Mouse (Mus musculus) intestine, embryonic 16.5 days (tissue): ENCODE data around the gene Arfgap3. TPM values are rescaled to one million over a fixed set of nuclear protein-coding genes. Genes with fewer than 3 reads are reported as not detected.
"Not testable (repeated sequence)": the region's sequence is repeated elsewhere in the genome, so short reads cannot be mapped to it uniquely, and the experiment has no call there.

Experiments used
- ATAC-seq: fragments of 200-750 bp; cut with Nextera tagmentation; 2 replicates; pipeline ENCODE4 v1.8.0; 2017; ENCODE audit warnings: moderate TSS enrichment, moderate library complexity
- H3K27ac ChIP-seq: fragments of 300-500 bp; sonication (generic); 2 replicates; pipeline ENCODE4 v1.5.1; 2014; ENCODE audit warnings: mild to moderate bottlenecking, low read length
- H3K27me3 ChIP-seq: fragments of 300-500 bp; sonication (generic); replicated peaks from 2 replicates; pipeline ENCODE4 v1.6.1; 2014; ENCODE audit warnings: low read length, control low read depth, mixed read lengths; ENCODE audit not compliant: control insufficient read depth, insufficient read depth
- H3K36me3 ChIP-seq: fragments of 300-500 bp; sonication (generic); 2 replicates; pipeline ENCODE4 v1.6.1; 2014; ENCODE audit warnings: low read length, control low read depth; ENCODE audit not compliant: control insufficient read depth, insufficient read depth
- H3K4me1 ChIP-seq: fragments of 300-500 bp; sonication (generic); 2 replicates; pipeline ENCODE4 v1.6.1; 2014; ENCODE audit warnings: low read length, control low read depth, mixed read lengths; ENCODE audit not compliant: control insufficient read depth, insufficient read depth
- H3K4me2 ChIP-seq: fragments of 300-500 bp; sonication (generic); 2 replicates; pipeline ENCODE4 v1.6.1; 2014; ENCODE audit warnings: low read depth, low read length, control low read depth
- H3K4me3 ChIP-seq: fragments of 300-500 bp; sonication (generic); 2 replicates; pipeline ENCODE4 v1.5.1; 2014; ENCODE audit warnings: mild to moderate bottlenecking, low read length
- H3K9ac ChIP-seq: fragments of 300-500 bp; sonication (generic); 2 replicates; pipeline ENCODE4 v1.6.1; 2014; ENCODE audit warnings: low read depth, low read length
- H3K9me3 ChIP-seq: fragments of 300-500 bp; sonication (generic); 2 replicates; pipeline ENCODE4 v1.6.1; 2016; ENCODE audit warnings: low read length, control low read depth; ENCODE audit not compliant: control insufficient read depth
- WGBS: fragments of 180-500 bp; shearing (Covaris S2); extraction: QIAGEN DNeasy Blood & Tissue Kit; methylation state at CpG from one replicate; pipeline ENCODE4 v1.1.7; 2014; 5-methylcytosine and 5-hydroxymethylcytosine counted together
- polyA plus RNA-seq: library from polyadenylated mRNA; unstranded; fragments of >200 nt; fragmentation: Nextera tagmentation; extraction: Ambion mirVana; gene quantifications from 2 replicates; pipeline ENCODE4 v1.2.1, GENCODE M21; 2015

The Arfgap3 gene
- polyA plus RNA-seq, 1 experiment from 2014 or later, result 77.9 TPM

DNA sequence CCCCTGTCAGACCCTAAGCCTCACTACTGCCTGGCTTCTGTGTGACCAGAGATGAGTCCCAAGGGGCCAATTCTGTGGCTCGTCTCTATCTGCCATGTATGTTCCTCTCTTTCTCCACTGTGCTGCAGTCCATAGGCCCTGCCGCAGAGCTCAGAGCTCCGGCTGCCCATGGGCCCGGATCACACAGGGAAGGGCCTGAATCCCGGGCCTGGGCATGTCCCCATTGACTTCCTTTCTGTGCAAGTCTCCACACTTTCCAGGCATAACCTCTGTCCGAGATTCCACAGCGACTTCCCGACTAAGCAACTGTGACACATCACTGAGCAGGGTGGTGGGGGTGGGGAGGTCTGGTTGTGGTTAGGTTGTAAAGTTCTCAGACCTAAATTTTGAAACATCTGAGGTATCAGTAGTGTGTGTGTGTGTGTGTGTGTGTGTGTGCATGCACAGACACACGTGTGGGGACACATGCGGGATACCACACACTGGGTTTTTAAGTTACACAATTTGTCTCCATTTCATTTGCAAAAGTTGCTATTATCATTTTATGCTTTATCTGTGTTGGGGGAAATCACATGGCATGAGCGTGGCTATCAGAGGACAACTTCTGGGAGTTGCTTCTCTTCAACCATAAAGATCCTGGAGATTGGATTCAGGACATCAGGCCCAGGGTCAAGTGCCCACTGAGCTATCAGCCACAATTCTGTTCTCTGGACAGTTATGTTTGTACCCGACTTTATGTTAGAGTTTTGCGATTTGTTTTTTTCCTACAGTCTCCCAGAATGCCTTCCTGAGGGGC is 57.6 kb downstream of the Arfgap3 start:
- Histone ChIP-seq H3K4me1 (peaks cover 12% of the 10 kb centered on the region), H3K4me3 (no peak overlapping the region), H3K27me3 (no peaks in the 10 kb centered on the region), H3K9me3 (no peaks in the 10 kb centered on the region), H3K36me3 (no peaks in the 10 kb centered on the region), H3K9ac (no peak overlapping the region), H3K4me2 (no peak overlapping the region), H3K27ac (0 out of 2 replicates have a peak overlapping the region, but pooled peaks have one; percentile 25)
- WGBS, result 74% methylated on average over 13 of the region's 13 CpGs
- ATAC-seq, result no peak

DNA sequence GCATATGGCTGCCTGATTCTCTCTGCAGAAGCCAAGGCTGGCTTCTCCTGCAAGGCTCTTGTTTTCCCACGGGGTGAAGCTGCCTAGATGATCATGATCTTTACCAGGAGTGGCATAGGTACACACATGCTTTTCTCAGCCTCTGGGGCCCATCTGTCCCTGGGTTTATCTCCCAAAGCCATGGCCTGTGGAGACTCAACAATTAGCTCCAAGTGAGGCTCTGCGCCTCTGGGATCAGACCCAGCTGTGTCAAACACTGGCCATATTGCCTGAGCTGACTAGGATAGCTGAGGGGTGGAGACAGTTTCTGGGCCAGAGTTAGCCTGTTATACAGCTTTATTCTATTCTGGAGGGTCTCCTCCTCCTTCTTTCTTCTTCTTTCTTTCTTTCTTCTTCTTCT is 59.1 kb downstream of the Arfgap3 start:
- Histone ChIP-seq H3K4me1 (peaks cover 9% of the 10 kb centered on the region), H3K4me2 (no peak overlapping the region), H3K36me3 (no peaks in the 10 kb centered on the region), H3K9ac (no peak overlapping the region), H3K4me3 (no peak overlapping the region), H3K9me3 (no peaks in the 10 kb centered on the region), H3K27me3 (no peaks in the 10 kb centered on the region), H3K27ac (no peak overlapping the region)
- no peak for ATAC-seq
- 71% methylated on average over 2 of the region's 2 CpGs for WGBS

DNA sequence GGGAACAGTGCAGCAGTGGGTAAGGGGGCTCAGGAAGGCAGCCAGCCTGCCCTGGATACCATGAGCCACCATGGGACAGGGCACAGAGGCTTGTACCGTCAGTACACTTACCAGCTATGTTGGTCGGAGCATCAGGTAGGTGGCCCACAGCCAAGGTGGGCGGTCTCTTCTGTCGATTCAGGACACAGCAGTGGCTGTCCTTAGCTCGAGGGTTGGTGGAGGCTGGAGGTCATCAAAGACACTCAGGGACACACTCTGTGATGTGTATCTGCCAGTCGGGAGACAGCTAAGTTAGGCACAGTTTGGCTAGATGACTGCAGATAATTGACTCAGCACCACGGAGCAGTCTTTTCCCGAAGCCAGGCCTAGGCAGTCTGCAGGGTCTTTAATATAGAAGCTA is 65.2 kb downstream of the Arfgap3 start:
- Histone ChIP-seq H3K4me2 (no peak overlapping the region), H3K4me3 (no peak overlapping the region), H3K27me3 (no peaks in the 10 kb centered on the region), H3K27ac (no peak overlapping the region), H3K36me3 (no peaks in the 10 kb centered on the region), H3K4me1 (no peaks in the 10 kb centered on the region), H3K9me3 (no peaks in the 10 kb centered on the region), H3K9ac (no peak overlapping the region)
- ATAC-seq, result no peak
- WGBS, result 78% methylated on average over 8 of the region's 8 CpGs

DNA sequence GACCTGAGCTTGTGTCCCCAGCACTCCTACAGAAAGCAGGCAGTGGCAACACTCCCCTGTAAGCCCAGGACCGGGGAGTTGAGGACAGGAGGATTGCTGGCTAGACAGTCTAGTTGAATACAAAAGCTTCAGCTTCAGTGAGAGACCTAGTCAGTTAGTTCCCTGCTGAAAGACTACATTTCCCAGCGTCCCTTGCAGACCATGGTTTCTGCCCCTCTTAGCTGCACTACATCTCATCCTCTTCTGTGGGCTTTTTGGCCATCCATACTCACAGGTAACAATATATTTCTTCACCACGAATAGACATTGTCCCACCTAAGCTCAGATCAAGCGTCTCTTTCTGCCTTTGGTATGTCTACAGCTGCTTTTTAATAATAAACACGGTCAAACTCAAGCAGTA is 67.7 kb downstream of the Arfgap3 start:
- no peak overlapping the region for H3K27ac ChIP-seq
- H3K9me3 ChIP-seq, result no peaks in the 10 kb centered on the region
- no peaks in the 10 kb centered on the region for H3K27me3 ChIP-seq
- no peak for ATAC-seq
- 77% methylated on average over 5 of the region's 5 CpGs for WGBS
- H3K36me3 ChIP-seq, result no peaks in the 10 kb centered on the region
- no peak overlapping the region for H3K9ac ChIP-seq
- no peak overlapping the region for H3K4me2 ChIP-seq
- H3K4me1 ChIP-seq, result no peaks in the 10 kb centered on the region
- no peak overlapping the region for H3K4me3 ChIP-seq

DNA sequence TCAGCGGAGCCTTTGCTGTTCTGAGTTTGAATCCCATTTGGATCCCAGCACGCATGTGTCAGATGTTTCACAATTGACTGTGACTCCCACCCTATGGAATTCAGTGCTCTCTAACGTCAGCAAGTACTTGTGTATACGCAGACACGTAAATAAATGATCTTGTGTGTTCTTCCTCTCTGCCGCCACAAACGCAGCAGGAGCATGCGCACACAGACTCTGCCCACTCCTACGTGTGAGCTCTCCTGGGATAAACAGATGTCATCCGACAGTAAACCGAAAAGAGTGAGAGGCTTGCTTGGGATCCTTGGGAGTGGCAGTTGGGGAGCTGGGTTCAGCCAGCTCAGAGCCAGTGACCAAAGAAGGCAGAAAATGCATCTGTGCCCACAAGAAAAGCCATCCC is 68.7 kb downstream of the Arfgap3 start:
- peak overlapping the region; percentile 33; the same call in 1 of the 2 replicates for H3K9ac ChIP-seq
- peak overlapping the region; percentile 71 for H3K27ac ChIP-seq
- H3K4me2 ChIP-seq, result no peak overlapping the region
- ATAC-seq, result peak; percentile 61
- no peaks in the 10 kb centered on the region for H3K4me1 ChIP-seq
- no peaks in the 10 kb centered on the region for H3K27me3 ChIP-seq
- WGBS, result 38% methylated on average over 11 of the region's 11 CpGs
- H3K4me3 ChIP-seq, result no peak overlapping the region
- no peaks in the 10 kb centered on the region for H3K36me3 ChIP-seq
- 0 out of 2 replicates have a peak, but pooled peaks cover 3% of the 10 kb centered on the region for H3K9me3 ChIP-seq

DNA sequence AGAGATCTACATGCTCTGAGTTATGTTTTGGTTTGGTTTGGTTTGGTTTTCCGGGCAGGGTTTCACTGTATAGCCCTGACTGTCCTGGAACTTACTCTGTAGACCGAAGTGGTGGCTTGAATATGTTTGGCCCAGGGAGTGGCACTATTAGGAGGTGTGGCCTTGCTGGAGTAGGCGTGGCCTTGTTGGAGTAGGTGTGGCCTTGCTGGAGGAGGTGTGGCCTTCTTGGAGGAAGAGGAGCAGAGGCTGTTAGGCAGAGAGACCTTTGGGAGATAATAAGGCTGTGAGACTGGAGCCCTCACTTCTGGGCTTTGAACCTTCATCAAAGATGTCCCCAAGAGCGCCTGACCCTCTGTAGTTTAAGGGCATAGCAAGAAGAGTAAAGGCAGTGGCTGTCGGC is 71.5 kb downstream of the Arfgap3 start:
- no peaks in the 10 kb centered on the region for H3K36me3 ChIP-seq
- no peak overlapping the region for H3K4me3 ChIP-seq
- 0 out of 2 replicates have a peak, but pooled peaks cover 4% of the 10 kb centered on the region for H3K9me3 ChIP-seq
- no peaks in the 10 kb centered on the region for H3K4me1 ChIP-seq
- no peak for ATAC-seq
- no peak overlapping the region for H3K27ac ChIP-seq
- 86% methylated on average over 5 of the region's 5 CpGs for WGBS
- H3K4me2 ChIP-seq, result no peak overlapping the region
- H3K27me3 ChIP-seq, result no peaks in the 10 kb centered on the region
- no peak overlapping the region for H3K9ac ChIP-seq

DNA sequence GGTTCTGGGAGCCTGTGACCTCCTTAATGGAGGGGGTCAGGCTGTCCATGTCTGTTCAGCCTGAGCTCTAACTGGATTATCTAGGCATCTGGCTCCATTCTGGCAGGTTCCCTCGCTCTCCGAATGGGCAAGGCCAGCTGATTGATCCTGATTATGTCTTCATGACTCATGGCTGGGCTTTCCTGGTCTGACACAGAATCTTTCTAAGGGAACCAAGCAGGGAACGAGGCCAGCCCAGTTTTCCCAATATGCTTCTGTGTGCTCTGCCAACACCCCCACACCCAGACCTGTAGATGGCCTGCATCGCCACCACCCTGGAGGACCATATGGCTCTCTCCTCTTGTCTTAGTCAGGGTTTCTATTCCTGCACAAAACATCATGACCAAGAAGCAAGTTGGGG is 72.6 kb downstream of the Arfgap3 start:
- Histone ChIP-seq H3K36me3 (no peaks in the 10 kb centered on the region), H3K4me1 (no peaks in the 10 kb centered on the region), H3K4me2 (no peak overlapping the region), H3K27ac (no peak overlapping the region), H3K4me3 (no peak overlapping the region), H3K9ac (no peak overlapping the region), H3K9me3 (0 out of 2 replicates have a peak, but pooled peaks cover 4% of the 10 kb centered on the region), H3K27me3 (no peaks in the 10 kb centered on the region)
- 78% methylated on average over 4 of the region's 4 CpGs for WGBS
- ATAC-seq, result no peak

DNA sequence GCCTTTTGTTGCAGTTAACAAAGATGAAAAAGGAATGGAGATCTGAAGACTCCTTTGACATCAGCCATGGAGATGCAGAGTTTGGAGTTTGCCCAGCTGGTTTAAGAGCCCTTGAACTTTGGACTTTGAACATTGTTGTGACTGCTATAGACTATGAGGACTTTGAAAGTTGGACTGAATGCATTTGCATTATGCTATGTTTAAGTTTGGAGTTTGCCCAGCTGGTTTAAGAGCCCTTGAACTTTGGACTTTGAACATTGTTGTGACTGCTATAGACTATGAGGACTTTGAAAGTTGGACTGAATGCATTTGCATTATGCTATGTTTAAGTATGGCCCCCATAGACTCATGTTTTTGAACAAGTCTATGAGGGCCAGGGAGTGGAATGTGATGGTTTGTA is 75.8 kb downstream of the Arfgap3 start:
- H3K27me3 ChIP-seq, H3K4me3 ChIP-seq, H3K27ac ChIP-seq, H3K36me3 ChIP-seq, H3K9ac ChIP-seq, ATAC-seq, H3K4me1 ChIP-seq, H3K9me3 ChIP-seq, H3K4me2 ChIP-seq: not testable (repeated sequence)

DNA sequence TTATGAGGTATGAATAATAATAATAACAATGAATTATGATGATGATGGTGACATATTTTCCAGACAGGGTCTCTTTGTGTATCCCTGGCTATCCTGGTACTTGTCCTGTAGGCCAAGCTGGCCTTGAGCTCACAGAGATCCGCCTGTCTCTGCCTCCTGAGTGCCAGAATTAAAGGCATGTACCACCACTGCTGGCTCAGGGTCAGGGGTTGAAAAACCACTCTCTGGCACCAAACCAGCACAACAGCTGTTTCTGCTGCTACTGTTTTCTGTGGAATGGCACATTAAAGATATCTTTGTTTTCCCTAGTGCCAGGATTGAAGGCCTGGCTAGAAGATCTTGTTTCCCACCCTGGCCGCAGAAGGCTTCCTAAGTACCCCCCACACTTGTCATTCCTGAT is 77.0 kb downstream of the Arfgap3 start:
- no peak overlapping the region for H3K27ac ChIP-seq
- 0 out of 2 replicates have a peak, but pooled peaks cover 4% of the 10 kb centered on the region for H3K9me3 ChIP-seq
- 94% methylated on average over 2 of the region's 2 CpGs for WGBS
- H3K9ac ChIP-seq, result no peak overlapping the region
- no peaks in the 10 kb centered on the region for H3K36me3 ChIP-seq
- no peak for ATAC-seq
- H3K4me2 ChIP-seq, result no peak overlapping the region
- no peaks in the 10 kb centered on the region for H3K27me3 ChIP-seq
- no peak overlapping the region for H3K4me3 ChIP-seq
- H3K4me1 ChIP-seq, result no peaks in the 10 kb centered on the region

DNA sequence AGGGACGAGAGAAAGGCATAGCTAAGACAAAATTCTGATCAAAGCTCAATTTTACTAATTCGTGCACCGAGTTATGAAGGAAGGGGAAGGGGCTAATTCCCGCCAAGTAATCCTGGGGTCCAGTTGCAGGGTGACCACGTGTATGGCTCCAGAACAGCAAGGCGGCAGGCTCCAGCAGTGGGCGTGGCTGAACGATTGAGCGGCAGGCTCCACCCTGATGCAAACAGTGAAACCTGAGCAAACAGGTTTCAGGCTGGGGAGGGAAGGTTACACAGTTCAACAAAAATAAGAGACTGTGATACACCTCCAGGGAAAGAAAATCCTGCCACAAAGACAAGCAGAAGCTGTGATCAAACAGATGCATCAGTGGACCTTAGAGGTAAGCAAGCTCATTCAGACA is 78.8 kb downstream of the Arfgap3 start:
- WGBS, result 20% methylated on average over 9 of the region's 9 CpGs
- not testable (repeated sequence) for H3K4me3 ChIP-seq, H3K27ac ChIP-seq, H3K9ac ChIP-seq, H3K36me3 ChIP-seq, H3K4me2 ChIP-seq, H3K9me3 ChIP-seq, H3K4me1 ChIP-seq, H3K27me3 ChIP-seq
- peak; percentile 58; the same call in 1 of the 2 replicates for ATAC-seq
